Mouse (Mus musculus): ENCODE results near the gene Abtb2.
A peak's percentile ranks its signal among the peaks of the same experiment; 100 is the strongest.

Gene Abtb2

DNA sequence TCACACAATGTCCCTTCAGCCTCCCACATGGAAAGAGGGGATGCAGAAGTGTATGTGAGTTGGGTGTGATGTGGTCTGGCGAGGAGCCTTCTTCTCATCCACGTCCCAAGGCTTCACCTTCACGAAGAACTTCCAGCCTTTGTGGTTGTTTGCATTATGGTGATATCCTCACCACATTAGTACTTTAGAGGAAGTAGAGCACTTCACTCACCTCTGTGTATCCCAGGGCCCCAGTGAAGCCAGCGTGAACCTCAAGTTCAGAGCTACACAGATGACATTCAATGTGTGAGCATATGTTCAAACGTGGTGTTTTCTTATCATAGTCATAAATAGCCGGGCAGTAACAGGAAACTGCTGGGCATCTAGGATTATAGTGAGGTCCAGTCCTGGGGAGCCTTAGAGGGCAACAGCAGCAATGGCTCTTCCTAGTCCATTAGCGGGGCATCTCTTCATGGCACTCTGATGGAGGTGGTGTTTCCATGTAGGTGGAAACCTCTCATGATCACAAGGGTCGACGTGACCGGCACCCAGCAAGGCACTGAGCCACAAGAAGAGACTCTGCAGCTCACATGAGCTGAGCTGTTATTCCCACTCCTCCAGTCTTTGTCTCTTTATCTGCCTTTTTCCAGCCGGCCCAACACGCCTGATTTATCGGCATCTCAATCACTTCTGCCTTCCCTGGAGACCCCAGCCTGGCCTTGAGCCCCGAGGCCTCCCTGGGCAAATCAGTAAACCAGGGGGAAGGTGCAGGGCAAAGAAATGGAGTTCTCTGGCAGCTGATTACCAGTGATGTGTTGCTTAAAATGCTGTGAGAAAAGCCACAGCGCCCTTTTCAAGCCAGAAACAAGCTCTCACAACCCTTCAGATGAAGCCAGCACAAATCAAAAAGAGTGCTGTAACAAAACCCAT is 93.8 kb downstream of the Abtb2 start:
- DNase-seq (ENCODE audit: low spot score in 2 of 2) = no peak

DNA sequence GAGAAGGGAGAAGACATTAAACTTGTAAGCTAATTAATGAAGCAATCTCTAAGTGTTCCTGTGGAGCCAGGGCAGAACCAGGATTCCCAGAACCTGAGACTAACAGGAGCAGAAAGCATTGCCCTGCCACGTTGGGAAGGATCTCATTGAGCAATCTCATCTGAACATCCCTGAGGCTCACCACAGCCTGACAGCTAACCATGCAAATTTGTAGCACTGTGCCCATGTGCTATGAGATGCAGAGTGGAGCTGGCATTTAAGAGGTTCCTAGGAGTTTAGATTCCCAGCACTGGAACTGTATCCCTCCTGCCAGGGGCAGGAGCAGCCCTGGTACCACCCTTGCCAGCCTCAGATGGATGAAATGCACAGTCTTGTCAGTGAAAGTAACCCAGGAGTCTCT is 95.6 kb downstream of the Abtb2 start:
- no peak for DNase-seq (ENCODE audit: low spot score in 2 of 2)

DNA sequence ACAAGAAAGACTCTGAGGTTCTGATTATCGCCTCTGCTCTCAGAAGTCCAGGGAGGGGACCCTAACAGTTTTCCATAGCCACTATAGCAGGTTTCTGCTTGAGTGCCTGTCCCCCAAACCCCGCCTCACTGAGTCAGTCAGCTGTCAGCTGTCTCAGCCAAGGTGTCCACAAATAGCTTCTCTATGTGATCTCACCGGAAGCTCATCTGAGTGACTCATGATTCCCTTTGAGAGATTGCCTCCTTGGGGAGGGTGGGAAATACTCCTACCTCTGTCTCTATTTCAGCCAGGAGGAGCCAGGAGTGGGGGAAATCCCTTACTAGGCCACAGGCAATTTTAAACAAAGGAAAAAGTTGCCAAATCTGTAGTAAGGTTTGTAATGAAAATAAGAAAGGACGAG is 96.0 kb downstream of the Abtb2 start:
- no peak for DNase-seq (ENCODE audit: low spot score in 2 of 2)

DNA sequence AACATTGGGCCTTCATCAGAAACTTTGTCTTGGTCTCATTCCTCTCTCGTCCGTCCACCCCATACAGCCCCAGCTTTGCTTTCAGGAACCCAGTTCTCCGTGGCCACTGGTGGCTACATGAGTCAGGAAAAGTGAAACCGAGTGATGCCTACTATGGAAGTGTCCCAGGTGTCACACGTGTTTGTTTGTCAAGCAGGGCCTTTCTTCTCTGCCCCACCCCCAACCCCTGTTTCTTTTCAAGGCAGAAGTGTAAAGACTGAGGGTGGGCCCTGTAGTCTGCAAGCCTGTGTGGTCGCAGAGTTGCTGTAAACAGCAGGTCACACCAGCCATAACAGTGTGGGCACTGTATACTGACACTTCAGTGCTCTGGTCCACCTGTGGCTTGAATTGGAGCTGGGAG is 98.2 kb downstream of the Abtb2 start:
- no peak for DNase-seq (ENCODE audit: low spot score in 2 of 2)

DNA sequence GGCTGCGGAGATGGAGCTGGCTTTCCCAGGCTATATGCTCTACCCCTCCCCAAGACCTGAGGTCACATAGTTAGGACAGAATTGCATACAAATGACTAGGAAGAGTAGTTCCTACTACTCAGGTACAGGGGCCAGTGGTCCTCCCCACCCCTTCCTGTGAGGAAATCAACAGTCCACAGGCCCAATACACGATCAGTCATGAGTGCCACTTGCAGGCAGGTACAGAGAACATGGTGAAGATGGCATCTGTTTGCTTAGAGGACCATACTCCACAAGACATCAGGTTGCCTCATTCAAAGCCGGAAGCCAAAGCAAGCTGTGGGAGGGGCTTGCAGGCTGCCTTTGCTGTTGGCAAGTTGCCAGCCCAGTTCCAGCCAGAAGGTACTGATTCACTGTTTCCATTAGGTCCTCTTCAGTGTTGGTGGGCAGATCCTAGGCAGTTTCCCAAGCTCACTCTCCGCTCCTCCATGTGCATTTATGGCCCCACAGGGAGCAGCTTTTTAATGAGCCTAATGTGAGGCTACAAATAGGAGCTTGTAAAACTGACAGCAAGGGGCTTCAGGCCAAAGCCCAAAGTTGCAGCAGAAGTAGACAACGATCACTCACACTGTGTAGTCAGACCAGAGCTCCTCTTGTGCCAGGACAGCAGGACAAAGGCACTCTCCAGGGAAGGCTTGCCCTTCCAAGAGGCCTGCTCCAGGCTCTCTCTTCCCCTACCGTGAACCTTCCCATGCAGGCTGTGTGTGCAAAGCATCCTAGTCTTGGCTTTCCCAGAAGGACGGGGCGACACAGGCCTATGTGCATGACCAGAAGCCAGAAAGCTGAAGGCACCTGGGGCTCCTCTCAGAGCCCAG is 102.1 kb downstream of the Abtb2 start:
- peak in 1 of 2 experiments; percentile 54 for DNase-seq (ENCODE audit: low spot score in 2 of 2)

DNA sequence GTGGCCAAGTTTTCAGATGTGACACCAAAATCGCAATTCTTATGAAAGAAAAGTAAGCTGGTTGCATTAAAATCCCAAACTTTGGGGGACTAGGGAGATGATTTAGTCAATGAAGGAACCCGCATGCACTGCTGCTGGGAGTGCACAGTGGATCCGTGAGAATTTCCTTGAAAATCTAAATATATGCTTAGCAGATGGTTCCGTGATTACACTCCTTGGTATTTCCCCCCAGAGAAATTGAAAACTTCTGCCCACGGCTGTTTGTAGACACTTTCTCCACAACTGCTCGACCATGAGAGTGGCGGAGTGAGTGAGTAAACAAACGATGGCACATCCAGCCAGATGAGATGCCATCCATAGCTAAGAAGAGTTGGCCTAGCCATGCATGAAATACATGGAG is 102.8 kb downstream of the Abtb2 start:
- no peak for DNase-seq (ENCODE audit: low spot score in 2 of 2)

DNA sequence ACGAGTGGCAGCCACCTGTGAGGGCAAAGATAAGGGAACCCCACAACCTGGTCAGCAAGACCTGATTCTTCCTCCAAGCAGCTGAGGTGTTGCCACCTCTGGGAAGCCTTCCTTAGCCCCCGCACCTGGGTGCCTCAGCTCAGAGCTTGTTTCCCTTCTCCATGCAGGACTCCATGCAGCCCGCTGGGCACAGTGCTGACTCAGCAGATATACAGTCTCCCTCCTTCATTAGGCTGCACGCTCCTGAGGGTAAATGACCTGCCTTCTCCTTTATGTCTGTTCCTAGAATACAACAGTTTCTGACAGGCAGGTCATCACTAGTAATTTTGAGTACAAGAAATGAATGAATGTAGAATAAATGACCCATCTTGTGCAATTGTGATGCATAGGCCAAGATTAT is 103.5 kb downstream of the Abtb2 start:
- DNase-seq (ENCODE audit: low spot score in 2 of 2) = no peak

DNA sequence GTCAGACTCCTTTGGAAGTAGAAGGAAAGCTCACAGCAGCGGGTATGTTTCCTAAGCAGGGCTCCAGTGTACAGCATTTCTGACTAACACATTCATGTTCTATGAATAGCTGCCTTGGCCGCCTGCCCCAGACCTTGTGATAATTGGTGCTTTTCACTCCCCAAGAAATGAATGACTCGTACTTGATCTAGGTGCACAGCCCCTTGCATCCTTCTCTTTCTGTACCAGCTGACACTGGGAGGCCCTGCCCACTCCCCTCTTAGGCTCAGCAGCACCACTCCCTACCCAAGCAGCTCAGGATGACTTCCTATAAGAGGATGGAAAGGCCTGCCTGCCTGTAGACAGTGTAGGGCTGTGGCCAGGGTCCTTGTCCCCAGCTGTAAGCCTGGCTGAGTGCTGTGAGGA is 104.2 kb downstream of the Abtb2 start:
- DNase-seq (ENCODE audit: low spot score in 2 of 2) = peak in 1 of 2 experiments; percentile 18

DNA sequence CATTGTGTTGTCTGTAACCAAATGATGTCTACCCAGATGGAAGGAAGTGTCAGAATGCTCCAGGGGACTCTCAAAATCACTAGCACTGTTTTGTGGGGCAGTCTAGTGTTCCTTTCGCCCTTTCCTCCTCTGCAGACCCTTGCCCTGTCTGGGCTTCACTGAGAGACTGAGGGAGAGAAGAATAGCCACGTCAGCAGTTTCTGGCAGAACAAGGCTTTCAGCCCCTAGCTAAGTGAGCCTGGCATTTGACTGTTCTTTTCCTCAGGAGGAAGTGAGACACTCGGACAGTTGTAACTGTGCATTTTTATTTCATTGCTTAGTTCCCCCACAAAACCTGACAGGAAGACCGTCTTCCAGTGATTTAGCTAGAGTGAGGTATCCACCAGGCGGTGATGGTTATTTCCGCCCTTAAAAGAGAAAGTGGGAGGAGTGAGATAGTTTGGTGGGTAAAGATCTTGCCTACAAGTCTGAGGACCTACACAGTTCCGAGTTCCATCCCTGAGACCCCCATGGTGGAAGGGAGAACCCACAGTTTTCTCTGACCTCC is 106.5 kb downstream of the Abtb2 start:
- no peak for DNase-seq (ENCODE audit: low spot score in 2 of 2)

DNA sequence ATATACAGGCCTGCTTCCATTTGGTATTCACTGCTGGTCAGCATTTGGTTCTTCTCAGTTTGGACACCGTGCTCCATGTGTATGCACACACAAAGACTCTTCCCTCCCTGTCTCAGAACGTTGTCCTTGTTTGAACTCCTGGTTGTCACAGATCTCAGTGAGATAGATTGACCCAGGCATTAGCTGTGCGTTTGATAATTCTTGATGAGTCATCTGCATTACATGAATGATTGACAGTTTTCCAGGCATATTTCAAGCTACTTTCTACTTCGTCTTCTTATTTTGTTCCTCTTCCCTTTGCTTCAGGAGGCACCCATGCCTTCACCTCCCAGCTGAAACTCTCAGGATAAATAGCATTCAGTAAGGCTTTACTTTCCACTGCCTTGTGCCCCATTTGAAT is 107.5 kb downstream of the Abtb2 start:
- no peak for DNase-seq (ENCODE audit: low spot score in 2 of 2)

DNA sequence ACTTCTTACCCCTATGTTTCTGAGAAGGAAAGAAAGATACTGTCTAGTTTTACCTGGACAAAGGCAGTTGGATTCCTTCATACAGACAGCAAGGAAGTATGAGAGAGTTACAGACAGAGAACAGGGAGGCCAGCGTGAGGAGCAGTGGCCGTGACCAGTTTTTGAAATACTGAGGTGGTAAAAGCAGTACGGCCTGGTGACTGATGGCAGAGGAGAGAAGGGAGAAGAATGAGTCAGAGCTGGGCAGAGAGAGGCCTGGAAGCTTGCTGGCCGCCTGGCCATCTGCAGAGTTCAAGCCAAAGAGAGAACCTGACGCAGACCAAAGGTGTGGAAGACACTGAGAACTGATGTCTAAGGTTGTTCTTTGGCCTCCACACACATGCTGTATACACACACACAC is 109.3 kb downstream of the Abtb2 start:
- DNase-seq (ENCODE audit: low spot score in 2 of 2) = no peak

DNA sequence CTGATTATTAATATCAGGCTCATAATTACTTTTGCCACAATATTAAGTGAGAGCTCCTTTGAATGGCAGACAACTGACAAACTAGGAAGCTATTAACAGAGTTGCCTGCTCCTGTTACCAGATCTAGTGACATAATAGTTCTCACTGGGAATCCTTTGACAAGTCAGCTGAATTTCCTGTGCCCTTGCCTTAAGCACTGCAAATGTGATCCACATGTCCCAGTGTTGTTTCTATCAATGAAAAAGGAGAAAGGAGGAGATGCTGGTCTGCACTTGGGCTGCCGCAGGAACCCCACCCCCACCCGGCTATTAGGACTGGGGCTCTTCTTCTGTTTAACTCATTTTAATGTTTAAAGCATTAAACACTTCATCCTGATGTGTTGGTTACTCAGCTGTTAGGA is 110.7 kb downstream of the Abtb2 start:
- DNase-seq (ENCODE audit: low spot score in 2 of 2) = no peak

DNA sequence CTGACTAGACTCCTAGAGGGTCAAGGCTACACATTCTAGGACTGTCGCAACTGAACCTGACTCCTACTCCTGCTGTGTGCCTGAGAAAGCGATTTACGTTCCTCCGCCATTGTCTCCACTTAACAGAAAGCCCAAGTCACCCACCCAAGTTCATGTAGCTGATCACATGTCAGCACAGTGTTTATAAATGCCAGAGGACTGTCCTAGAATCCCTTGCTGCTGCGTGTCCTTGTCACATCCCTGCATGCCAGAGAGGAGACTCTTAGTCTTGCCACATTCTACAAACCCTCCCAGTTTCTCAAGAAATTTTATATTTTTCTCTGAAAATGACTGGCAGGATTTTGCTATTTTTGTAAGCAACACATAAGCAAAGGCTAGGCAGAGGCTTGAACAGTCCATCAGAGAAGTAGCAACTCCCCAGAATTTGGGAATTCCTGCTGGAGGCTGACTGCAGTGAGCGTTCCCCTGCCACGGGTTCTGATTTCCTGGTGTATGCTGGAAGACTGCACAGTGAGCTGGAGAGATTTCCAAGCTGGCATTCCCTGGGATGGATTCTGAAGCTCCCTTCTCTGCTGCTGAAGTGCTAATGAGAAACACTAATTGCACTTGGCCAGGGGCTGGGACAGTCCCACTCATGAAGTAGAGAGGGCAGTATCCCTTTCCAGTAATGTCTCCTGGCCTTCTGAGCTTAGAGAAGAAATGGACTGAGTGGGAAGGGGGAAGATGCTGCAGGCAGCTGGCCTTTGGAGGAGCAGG is 111.7 kb downstream of the Abtb2 start:
- DNase-seq (ENCODE audit: low spot score in 2 of 2) = no peak

DNA sequence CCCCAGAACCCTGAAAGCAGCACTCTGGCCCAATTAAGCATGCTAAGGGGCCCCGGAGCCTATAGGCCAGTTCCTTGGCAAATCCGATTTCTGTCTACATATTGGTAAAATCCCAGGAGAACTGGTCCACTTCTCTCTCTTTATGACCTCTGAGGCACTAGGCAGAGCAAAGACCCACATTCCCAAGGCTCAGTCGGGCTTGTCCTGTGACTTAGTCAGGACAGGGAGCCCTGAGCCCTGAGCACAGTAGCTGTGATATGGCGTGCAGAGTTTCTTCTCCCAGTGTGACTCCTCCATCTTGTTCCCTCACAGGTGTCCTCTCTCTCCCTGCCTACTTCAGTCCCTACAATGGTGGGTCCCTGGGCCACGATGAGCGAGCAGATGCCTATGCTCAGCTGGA is 112.3 kb downstream of the Abtb2 start:
- DNase-seq (ENCODE audit: low spot score in 2 of 2) = no peak

DNA sequence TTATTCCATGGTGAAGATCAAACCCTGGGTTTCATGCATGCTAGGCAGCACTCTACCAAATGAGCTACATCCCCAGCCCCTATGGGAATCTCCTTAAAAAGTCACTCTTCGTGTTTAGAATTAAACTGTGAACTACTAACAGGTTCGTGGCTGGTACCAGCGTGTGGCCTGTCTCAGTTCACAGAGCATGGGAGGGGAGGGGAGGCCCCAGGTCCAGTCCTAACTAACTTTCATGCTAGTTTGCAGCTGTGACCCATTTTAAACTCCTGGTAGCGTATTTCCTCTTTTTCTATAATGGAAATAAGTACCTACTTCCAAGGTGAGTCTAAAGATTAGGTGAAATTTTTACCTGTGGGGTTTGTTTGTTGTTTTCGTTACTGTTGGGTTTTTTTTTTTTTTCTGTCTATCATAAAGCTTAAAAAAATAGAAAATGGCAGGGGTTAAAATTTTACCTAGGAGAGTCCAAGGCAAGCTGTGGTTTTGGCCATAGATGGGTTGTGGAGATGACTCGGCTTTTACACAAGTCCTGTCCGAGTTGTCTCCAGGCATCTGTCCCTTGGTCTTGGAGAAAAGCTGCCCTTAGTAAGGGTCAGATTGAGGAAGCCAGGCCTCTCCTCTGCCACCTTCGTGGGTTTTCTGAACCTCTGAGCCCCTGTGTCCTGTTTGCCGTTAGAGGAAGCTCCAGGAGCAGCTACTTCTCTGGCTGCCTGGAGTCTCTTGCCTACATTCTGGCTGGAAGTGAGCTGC is 114.4 kb downstream of the Abtb2 start:
- DNase-seq (ENCODE audit: low spot score in 2 of 2) = no peak

DNA sequence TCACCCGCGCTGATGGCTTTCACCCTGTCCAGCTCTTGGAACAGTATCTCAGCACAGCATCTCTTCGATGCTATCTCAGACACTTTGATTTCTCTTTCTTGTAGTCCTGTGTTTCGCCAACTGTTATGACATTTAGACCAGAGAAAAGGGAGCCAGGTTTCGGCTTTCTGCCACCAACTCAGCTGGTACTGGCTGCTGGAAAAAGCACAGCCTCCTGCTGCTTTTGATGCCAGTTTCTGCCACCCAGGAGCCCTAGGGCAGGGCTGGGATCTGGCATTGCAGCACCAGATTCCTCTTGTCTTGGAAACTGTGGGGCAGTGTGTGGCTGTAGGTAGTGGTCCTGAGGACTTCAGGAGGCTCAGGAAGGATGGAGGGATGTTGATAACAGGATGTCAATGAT is 115.0 kb downstream of the Abtb2 start:
- no peak for DNase-seq (ENCODE audit: low spot score in 2 of 2)

DNA sequence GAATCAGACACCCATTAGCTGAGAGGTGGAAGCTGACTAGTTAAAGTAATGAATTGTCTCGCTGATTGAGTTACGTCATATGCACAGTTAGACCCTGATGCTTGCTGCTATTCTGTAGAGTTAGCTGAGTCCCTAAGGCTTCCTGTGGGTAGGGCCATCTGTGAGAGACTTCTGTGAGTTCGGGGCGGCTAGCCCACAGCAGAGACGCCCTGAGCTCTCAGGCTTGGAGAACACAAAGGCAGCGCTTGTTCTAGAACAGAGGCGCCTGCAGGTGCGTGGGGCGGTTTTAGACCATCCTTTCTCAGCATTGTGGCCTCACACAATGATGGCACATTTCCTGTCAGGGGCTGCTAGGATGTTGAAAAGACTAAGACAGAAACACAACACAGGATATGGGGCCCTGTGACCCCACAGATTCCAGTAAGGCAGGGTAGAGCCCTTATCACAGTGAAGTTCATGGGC is 116.2 kb downstream of the Abtb2 start:
- no peak for DNase-seq (ENCODE audit: low spot score in 2 of 2)

DNA sequence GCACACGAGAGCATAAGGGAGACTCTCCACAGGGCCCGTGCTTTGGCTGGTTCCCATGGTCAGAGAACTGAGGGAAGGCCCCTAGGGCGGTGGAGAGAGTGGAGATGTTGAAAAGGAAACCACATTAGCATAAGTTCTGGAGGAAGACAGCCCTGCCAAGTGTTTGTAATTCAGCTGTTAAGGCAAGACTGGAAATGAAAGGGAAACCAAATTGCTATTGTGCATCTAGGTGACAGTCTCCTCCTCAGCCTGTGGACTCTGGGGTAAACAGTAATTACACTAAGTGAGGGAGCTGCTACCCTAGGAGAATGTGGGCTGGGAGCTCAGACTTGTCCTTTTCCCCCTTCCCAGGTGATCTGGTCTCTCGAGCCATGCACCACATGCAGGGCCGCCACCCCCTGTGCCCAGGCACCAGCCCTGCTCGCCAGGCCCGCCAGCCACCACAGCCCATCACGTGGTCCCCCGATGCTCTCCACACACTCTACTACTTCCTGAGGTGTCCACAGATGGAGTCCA is 116.9 kb downstream of the Abtb2 start:
- DNase-seq (ENCODE audit: low spot score in 2 of 2) = no peak

DNA sequence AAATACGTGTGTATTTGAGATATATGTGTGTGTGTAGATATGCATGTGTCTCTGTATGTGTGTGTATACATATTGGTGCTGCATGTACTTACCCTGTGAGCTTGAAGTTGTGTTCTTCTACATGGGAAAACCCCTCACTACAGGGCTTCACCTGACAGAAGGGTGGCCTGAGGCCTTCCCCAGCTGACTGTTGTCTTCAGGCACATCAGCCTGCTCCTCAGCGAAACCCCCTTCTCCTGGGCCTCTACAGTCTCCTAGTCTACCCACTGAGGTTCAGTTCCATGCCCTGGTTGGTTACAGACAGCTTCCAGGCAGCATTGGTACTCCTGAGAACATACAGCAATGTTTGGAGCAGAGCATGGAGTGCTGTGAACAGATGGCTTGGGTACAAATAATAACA is 118.3 kb downstream of the Abtb2 start:
- no peak for DNase-seq (ENCODE audit: low spot score in 2 of 2)

DNA sequence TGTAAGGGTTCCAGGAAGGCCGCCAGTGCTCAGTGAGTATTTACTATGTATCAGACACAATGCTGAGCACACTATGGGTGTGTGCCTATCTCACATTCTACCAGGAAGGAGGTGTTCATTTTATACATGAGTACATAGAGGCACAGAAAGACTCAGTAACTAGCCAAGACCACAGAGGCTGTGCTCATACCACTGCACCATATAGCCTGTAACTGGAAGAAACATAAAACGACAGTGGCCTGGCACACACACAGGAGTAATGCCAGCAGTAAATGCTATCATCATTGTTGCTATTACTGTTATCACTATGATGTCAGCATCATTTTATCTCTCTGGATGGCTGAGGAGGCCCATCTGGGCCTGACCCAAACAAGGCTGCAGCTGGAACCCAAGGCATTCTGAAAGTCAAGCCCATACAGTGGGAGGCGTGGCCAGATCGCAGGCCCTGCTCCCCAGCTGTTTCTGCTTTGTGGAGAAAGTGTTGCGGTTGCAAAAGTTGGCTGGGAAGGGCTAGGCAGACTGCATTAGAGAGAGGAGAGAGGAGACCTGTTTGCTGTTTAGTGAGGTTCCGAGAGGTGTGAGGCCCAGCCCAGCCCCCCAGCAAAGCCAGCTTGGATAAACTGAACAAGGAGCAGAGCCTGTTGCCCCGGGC is 118.9 kb downstream of the Abtb2 start:
- DNase-seq (ENCODE audit: low spot score in 2 of 2) = no peak

Data from cerebellum, postnatal 4 days (tissue).